Mouse (Mus musculus) kidney, embryonic 15.5 days (tissue): ENCODE data around the gene Arhgef10l. TPM values are rescaled to one million over a fixed set of nuclear protein-coding genes. Genes with fewer than 3 reads are reported as not detected.

Experiments used
- ATAC-seq: fragments of 200-750 bp; cut with Nextera tagmentation; replicated peaks from 2 replicates; pipeline ENCODE4 v1.8.0; 2017; ENCODE audit warnings: moderate TSS enrichment; ENCODE audit not compliant: low FRiP score
- H3K27ac ChIP-seq: fragments of 300-500 bp; sonication (generic); 2 replicates; pipeline ENCODE4 v1.5.1; 2015; ENCODE audit warnings: mild to moderate bottlenecking, inconsistent platforms
- H3K27me3 ChIP-seq: fragments of 300-500 bp; sonication (generic); 2 replicates; pipeline ENCODE4 v1.6.1; 2015; ENCODE audit warnings: inconsistent platforms
- H3K36me3 ChIP-seq: fragments of 300-500 bp; sonication (generic); 2 replicates; pipeline ENCODE4 v1.6.1; 2015; ENCODE audit warnings: inconsistent platforms
- H3K4me1 ChIP-seq: fragments of 300-500 bp; sonication (generic); 2 replicates; pipeline ENCODE4 v1.6.1; 2015; ENCODE audit warnings: inconsistent platforms
- H3K4me2 ChIP-seq: fragments of 300-500 bp; sonication (generic); 2 replicates; pipeline ENCODE4 v1.6.1; 2015; ENCODE audit warnings: moderate library complexity, mild to moderate bottlenecking, inconsistent platforms
- H3K4me3 ChIP-seq: fragments of 300-500 bp; sonication (generic); replicated peaks from 2 replicates; pipeline ENCODE4 v1.5.1; 2015; ENCODE audit warnings: mild to moderate bottlenecking, inconsistent platforms
- H3K9ac ChIP-seq: fragments of 300-500 bp; sonication (generic); 2 replicates; pipeline ENCODE4 v1.6.1; 2015; ENCODE audit warnings: mild to moderate bottlenecking, inconsistent platforms
- H3K9me3 ChIP-seq: fragments of 300-500 bp; sonication (generic); replicated peaks from 2 replicates; pipeline ENCODE4 v1.6.1; 2016; ENCODE audit warnings: inconsistent platforms
- WGBS: fragments of 180-500 bp; shearing (Covaris S2); methylation state at CpG from one replicate; pipeline ENCODE4 v1.1.7; 2015; ENCODE audit warnings: mixed read lengths; 5-methylcytosine and 5-hydroxymethylcytosine counted together
- polyA plus RNA-seq: library from polyadenylated mRNA; unstranded; fragments of >200 nt; fragmentation: Nextera tagmentation; extraction: Ambion mirVana; gene quantifications from 2 replicates; pipeline ENCODE4 v1.2.1, GENCODE M21; 2015

The Arhgef10l gene
- polyA plus RNA-seq, 1 experiment from 2014 or later: 20.7 TPM

DNA sequence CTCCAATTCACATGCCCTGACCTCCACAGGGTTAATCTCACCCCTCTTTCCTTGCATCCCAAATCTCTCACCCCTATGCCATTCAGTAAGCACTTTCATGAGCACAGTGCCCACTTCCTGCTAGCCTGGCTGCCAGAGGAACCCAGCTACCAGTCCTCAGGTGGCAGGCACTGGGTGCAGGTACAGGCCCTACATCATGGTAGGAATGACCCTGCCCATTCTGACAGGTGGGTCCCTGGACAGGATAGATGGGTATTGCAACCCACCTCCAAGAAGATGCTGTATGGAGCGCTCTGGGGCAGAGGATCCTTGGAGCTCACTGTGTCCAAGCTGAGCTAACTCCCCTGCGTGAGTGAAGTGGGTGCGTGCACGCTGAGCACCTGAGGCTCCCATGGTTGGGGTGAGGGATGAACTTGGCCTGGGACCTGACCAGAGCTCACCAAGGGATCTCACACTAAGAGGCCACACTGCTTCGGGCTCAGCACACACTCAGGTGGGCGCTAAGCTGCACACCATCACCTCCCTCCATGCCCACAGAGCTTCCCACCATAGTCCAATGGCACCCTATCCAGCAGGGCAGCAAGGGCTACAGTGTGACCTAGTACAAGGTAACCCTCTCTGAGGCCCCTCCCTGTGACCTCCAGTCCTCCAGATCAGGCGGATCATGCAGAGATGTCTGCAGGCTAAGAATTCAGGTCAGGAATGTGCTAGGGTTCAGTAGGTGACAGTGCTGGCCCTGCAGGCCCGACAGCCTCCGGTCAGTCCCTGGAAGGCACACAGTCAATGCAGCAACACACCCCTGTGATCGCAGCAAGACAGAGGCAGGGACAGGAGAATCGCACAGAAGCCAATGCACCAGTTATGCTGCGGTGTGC lies 39.9 kb downstream of the Arhgef10l start:
- Histone ChIP-seq H3K4me1 (peaks cover 86% of the 10 kb centered on the region), H3K27ac (peak overlapping the region; percentile 95), H3K9ac (no peak overlapping the region), H3K4me3 (no peak overlapping the region), H3K4me2 (no peak overlapping the region), H3K36me3 (no peaks in the 10 kb centered on the region), H3K9me3 (no peaks in the 10 kb centered on the region), H3K27me3 (no peaks in the 10 kb centered on the region)
- WGBS: 72% methylated on average over 12 of the region's 12 CpGs
- no peak for ATAC-seq

DNA sequence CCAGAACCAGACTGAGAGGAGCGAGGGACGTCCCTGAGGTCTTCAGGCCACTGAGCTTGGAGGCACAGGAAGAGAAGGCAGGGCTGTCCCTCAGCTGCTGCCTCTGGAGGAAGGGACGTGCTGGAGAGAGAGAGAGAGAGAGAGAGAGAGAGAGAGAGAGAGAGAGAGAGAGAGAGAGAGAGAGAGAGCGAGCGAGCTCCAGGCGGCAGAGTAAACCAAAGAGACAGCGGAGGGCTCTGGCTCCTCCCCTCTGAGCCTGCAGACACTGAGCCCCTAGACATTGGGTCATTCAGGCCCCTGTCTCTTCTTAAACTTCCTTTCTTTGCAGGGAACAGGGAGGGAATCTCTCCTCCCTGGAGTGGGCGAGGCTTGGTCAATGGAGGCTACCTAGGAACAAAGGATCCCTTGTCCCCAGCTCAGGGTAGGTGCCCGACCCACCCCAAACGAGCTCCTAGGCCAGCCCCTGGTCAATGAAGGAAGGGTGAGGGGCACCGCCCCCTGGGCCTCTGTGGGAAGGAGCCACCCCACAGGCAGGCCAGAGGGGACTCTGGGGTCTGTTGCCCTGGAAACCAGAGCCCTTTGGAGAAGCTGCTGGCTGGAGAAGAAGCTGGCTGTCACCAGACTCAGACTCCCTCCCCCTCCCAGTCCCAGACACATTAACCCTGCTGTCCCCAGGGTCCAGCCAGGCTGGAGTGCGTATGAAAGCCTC lies 41.2 kb downstream of the Arhgef10l start:
- Histone ChIP-seq H3K9ac (peak overlapping the region; percentile 36; the same call in 1 of the 2 replicates), H3K36me3 (no peaks in the 10 kb centered on the region), H3K4me3 (peak overlapping the region; percentile 23), H3K9me3 (no peaks in the 10 kb centered on the region), H3K27me3 (no peaks in the 10 kb centered on the region), H3K4me1 (peaks cover 86% of the 10 kb centered on the region), H3K4me2 (peak overlapping the region; percentile 49), H3K27ac (peak overlapping the region; percentile 95)
- ATAC-seq: peak; percentile 85
- WGBS: 1% methylated on average over 8 of the region's 12 CpGs

GRCm38 (mm10) chr4:140624087-140624467 lies 41.7 kb downstream of the Arhgef10l start:
- peak overlapping the region; percentile 36 for H3K9ac ChIP-seq
- H3K27me3 ChIP-seq: no peaks in the 10 kb centered on the region
- 8% methylated on average over 10 of the region's 10 CpGs for WGBS
- H3K9me3 ChIP-seq: no peaks in the 10 kb centered on the region
- peak overlapping the region; percentile 23 for H3K4me3 ChIP-seq
- ATAC-seq: 0 out of 2 replicates have a peak, but pooled peaks have one; percentile 4
- peaks cover 80% of the 10 kb centered on the region for H3K4me1 ChIP-seq
- peak overlapping the region; percentile 95 for H3K27ac ChIP-seq
- H3K36me3 ChIP-seq: no peaks in the 10 kb centered on the region
- peak overlapping the region; percentile 49 for H3K4me2 ChIP-seq

GRCm38 (mm10) chr4:140622819-140623218 lies 43.0 kb downstream of the Arhgef10l start:
- Histone ChIP-seq H3K27me3 (no peaks in the 10 kb centered on the region), H3K27ac (peak overlapping the region; percentile 95), H3K4me2 (no peak overlapping the region), H3K4me1 (peaks cover 80% of the 10 kb centered on the region), H3K9me3 (no peaks in the 10 kb centered on the region), H3K36me3 (no peaks in the 10 kb centered on the region), H3K4me3 (no peak overlapping the region), H3K9ac (no peak overlapping the region)
- WGBS: 29% methylated on average over 4 of the region's 4 CpGs
- ATAC-seq: peak; percentile 16; the same call in 1 of the 2 replicates

DNA sequence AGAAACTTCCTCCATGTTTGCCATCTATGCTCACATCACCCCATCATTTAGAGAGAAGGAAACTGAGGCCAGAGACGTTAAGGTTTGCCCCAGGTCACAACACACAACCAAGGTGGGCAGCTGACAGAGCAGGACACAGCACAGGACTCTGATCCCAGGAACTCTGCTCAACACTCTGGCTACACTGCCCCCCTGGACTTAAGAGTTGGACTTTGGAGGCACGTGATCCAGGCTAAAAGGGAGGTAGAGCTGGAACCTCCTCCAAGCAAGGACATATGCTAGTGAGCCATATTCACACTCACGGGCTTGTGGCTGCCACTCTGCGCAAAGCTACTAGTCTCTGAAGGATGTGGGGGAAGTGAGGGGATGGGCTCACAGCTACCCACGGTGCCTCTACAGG lies 45.3 kb downstream of the Arhgef10l start:
- peak overlapping the region; percentile 30 for H3K27ac ChIP-seq
- H3K27me3 ChIP-seq: no peaks in the 10 kb centered on the region
- no peaks in the 10 kb centered on the region for H3K9me3 ChIP-seq
- no peak for ATAC-seq
- H3K36me3 ChIP-seq: no peaks in the 10 kb centered on the region
- H3K4me1 ChIP-seq: peaks cover 90% of the 10 kb centered on the region
- WGBS: 60% methylated on average over 5 of the region's 5 CpGs
- H3K4me3 ChIP-seq: no peak overlapping the region
- H3K9ac ChIP-seq: no peak overlapping the region
- H3K4me2 ChIP-seq: no peak overlapping the region

DNA sequence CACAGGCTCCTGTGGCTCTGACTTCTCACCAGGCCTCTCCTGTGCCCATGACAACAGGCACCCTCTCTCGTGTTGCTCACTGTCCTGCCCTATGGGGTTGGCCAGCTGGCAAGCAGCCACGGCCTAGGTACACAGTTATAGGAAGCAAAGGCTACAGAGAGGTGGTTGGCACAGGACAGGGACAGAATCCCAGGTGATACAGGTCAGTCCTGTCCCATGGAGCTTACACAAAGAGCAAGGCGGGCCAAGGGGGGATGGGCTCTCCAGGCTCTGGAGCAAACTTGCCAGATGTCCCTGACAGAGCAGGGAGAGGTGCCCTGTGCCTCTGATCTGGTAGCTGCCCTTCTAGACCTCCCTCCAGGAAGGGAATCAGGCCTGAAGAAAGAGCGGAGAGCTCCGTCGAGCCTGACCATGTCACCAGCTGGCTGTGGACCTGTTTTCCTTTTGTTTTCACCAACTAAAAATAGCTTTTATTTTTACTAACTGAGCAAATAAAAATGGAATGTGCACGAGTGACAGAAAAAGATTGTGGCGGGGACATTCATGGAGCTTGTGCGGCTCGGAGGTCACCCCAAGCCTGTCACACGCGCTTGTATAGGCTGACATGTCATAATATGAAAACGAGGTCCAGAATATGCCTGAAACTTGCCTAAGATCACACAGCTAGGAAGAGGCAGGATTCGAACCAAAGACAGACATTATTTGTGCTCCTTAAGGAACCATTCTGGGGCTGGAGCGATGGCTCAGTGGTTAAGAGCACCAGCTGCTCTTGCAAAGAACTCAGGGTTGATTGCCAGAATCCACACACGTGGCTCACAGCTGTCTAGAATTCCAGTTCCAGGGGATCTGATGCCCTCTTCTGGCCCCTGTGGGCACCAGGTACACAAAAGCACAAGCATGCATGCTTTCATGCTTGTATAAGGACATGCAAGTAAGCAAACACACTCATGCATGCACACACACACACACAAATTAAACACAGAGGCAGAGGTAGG lies 48.1 kb downstream of the Arhgef10l start:
- no peak overlapping the region for H3K9ac ChIP-seq
- 50% methylated on average over 16 of the region's 16 CpGs for WGBS
- no peak overlapping the region for H3K4me3 ChIP-seq
- H3K27ac ChIP-seq: peak overlapping the region; percentile 84
- H3K9me3 ChIP-seq: no peaks in the 10 kb centered on the region
- peak; percentile 49 for ATAC-seq
- H3K27me3 ChIP-seq: no peaks in the 10 kb centered on the region
- H3K36me3 ChIP-seq: peaks cover 6% of the 10 kb centered on the region; the same call in 1 of the 2 replicates
- H3K4me2 ChIP-seq: no peak overlapping the region
- peaks cover 75% of the 10 kb centered on the region for H3K4me1 ChIP-seq

GRCm38 (mm10) chr4:140616894-140617293 lies 48.9 kb downstream of the Arhgef10l start:
- Histone ChIP-seq H3K4me3 (no peak overlapping the region), H3K4me1 (peaks cover 75% of the 10 kb centered on the region), H3K36me3 (peaks cover 6% of the 10 kb centered on the region; the same call in 1 of the 2 replicates), H3K4me2 (no peak overlapping the region), H3K27ac (peak overlapping the region; percentile 84), H3K9me3 (no peaks in the 10 kb centered on the region), H3K27me3 (no peaks in the 10 kb centered on the region), H3K9ac (no peak overlapping the region)
- peak; percentile 47 for ATAC-seq
- 45% methylated on average over 11 of the region's 11 CpGs for WGBS

DNA sequence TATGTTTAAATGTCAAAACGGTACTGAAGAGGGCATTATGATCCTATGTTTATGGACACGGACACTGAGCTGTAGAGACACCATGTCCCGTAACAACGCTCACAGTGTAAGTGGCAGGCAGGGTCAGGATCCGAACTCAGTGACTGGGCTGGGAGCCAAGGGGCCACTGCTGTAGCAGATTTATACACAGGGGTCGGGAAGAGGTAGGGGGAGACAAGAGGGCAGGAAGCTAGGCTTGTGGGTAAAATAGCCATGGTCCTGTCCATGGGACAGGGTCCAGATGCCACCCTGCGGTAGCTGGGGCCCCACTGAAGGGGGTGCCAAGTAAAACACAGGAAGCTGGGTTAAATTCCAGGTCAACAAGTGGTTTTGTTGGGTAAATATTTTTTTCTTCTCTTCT lies 49.6 kb downstream of the Arhgef10l start:
- 37% methylated on average over 7 of the region's 7 CpGs for WGBS
- H3K4me1 ChIP-seq: peaks cover 77% of the 10 kb centered on the region
- no peak for ATAC-seq

DNA sequence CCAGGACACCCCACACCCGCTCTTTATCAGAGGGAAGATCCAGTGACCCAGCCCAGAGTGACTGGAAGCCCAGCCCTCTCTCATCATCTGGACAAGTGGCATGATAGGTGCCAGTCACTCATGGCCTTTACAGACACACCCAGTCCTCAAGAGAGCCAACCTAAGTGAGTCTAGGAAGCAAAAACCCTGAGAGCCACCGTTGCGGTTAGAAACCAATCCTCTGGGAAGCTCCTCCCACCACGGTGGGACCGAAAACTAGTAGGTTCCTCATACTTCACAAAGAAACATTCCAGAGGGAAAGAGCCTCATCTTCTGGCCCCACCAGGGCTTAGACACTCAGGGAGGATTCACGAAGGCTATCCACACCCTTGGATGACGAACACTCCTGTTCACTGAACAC lies 50.0 kb downstream of the Arhgef10l start:
- no peak overlapping the region for H3K4me3 ChIP-seq
- WGBS: 61% methylated on average over 7 of the region's 7 CpGs
- H3K4me1 ChIP-seq: peaks cover 77% of the 10 kb centered on the region
- peaks cover 6% of the 10 kb centered on the region for H3K36me3 ChIP-seq
- H3K9ac ChIP-seq: no peak overlapping the region
- H3K9me3 ChIP-seq: no peaks in the 10 kb centered on the region
- no peak overlapping the region for H3K4me2 ChIP-seq
- H3K27ac ChIP-seq: peak overlapping the region; percentile 84; the same call in 1 of the 2 replicates
- no peaks in the 10 kb centered on the region for H3K27me3 ChIP-seq
- no peak for ATAC-seq

More for the DNA sequence above, 49.6 kb downstream of the Arhgef10l start:
- H3K36me3 ChIP-seq: peaks cover 6% of the 10 kb centered on the region
- no peaks in the 10 kb centered on the region for H3K9me3 ChIP-seq
- H3K4me2 ChIP-seq: no peak overlapping the region
- peak overlapping the region; percentile 84 for H3K27ac ChIP-seq
- no peak overlapping the region for H3K4me3 ChIP-seq
- H3K9ac ChIP-seq: no peak overlapping the region
- H3K27me3 ChIP-seq: no peaks in the 10 kb centered on the region

DNA sequence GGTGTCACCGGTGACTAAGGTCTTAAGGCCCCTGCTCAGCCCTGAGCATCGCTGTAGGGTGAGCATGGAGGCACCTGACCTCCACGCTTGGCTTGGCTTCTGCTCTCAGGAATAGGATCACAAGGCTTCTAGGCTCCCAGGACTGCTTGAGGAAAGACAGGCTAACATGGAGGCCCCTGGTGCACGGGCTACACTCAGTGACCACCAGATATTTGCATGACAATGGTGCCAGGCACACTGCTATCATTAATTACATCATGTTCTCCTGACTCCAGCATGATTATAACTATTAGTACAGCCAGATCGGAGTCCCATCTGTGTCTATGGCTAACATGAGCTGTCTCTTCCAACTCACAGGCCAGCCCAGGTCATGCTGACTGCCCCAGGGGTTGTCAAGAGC lies 51.3 kb downstream of the Arhgef10l start:
- ATAC-seq: no peak

GRCm38 (mm10) chr4:140614145-140614544 lies 51.7 kb downstream of the Arhgef10l start:
- H3K4me1 ChIP-seq: peaks cover 77% of the 10 kb centered on the region

More for the DNA sequence above, 51.3 kb downstream of the Arhgef10l start:
- no peak overlapping the region for H3K4me3 ChIP-seq
- no peaks in the 10 kb centered on the region for H3K27me3 ChIP-seq
- H3K4me2 ChIP-seq: no peak overlapping the region
- WGBS: 78% methylated on average over 5 of the region's 5 CpGs
- H3K36me3 ChIP-seq: peaks cover 17% of the 10 kb centered on the region
- H3K9ac ChIP-seq: no peak overlapping the region
- H3K4me1 ChIP-seq: peaks cover 77% of the 10 kb centered on the region
- no peaks in the 10 kb centered on the region for H3K9me3 ChIP-seq
- peak overlapping the region; percentile 41 for H3K27ac ChIP-seq

More at GRCm38 (mm10) chr4:140614145-140614544, 51.7 kb downstream of the Arhgef10l start:
- Histone ChIP-seq H3K36me3 (peaks cover 21% of the 10 kb centered on the region), H3K27ac (peak overlapping the region; percentile 41), H3K9me3 (no peaks in the 10 kb centered on the region), H3K4me2 (no peak overlapping the region), H3K9ac (no peak overlapping the region), H3K4me3 (no peak overlapping the region), H3K27me3 (no peaks in the 10 kb centered on the region)
- ATAC-seq: no peak
- WGBS: 62% methylated on average over 6 of the region's 6 CpGs
